Mouse (Mus musculus): ENCODE results near the gene Vmn1r234. TPM values are rescaled to one million over a fixed set of nuclear protein-coding genes. Genes with fewer than 3 reads are reported as not detected.
"Not testable (repeated sequence)": the region's sequence is repeated elsewhere in the genome, so short reads cannot be mapped to it uniquely, and the experiment has no call there.

Vmn1r234 gene
- not detected in 2 replicates for polyA plus RNA-seq (2015; fragmentation: Nextera tagmentation; extraction: Ambion mirVana)

- H3K9ac ChIP-seq: no peak within 1 kb of the TSS
- no peak within 1 kb of the TSS for H3K4me2 ChIP-seq
- no peaks in the 10 kb centered on the region for H3K4me1 ChIP-seq
- H3K9me3 ChIP-seq: no peaks in the 10 kb centered on the region
- ATAC-seq (ENCODE audit: extremely low read depth, insufficient number of reproducible peaks, low FRiP score, low TSS enrichment): no peak
- H3K36me3 ChIP-seq: no peaks in the 10 kb centered on the region
- no peak within 1 kb of the TSS for H3K4me3 ChIP-seq
- H3K27ac ChIP-seq (replicated peaks): no peak within 1 kb of the TSS
- WGBS: 57% methylated on average over 1 of the region's 1 CpGs
- no peaks in the 10 kb centered on the region for H3K27me3 ChIP-seq (replicated peaks)
Observed at GRCm38 (mm10) chr17:21225787-21226186, at the start of gene Vmn1r234. Gene Vmn1r234 (plus strand): TSS chr17:21226087.

DNA sequence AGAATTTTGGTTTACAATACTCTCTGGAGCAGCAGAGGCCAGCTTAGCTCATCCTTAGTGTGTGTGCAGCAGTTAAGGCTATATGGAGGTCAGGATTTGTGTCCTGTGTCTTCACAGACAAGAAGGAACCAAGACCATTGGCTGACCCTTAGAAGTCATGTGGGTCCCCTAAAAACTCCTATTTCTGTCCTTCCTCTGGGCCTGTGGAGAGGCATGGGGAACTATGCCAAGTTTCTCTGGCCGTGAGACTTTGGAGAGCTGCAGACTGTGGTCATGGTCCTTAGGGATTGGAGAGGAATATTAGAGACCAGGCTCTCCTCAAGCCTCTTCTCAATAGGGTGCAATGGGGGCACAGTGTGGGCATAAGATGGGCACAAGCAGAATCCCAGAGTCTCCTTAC, 14.8 kb upstream of the Vmn1r234 start:
- H3K9me3 ChIP-seq; ATAC-seq (ENCODE audit: extremely low read depth, insufficient number of reproducible peaks, low FRiP score, low TSS enrichment); H3K36me3 ChIP-seq; H3K9ac ChIP-seq; H3K4me1 ChIP-seq; H3K27ac ChIP-seq (replicated peaks); H3K4me2 ChIP-seq; H3K27me3 ChIP-seq (replicated peaks); H3K4me3 ChIP-seq: not testable (repeated sequence)
- 55% methylated on average over 1 of the region's 1 CpGs for WGBS

DNA sequence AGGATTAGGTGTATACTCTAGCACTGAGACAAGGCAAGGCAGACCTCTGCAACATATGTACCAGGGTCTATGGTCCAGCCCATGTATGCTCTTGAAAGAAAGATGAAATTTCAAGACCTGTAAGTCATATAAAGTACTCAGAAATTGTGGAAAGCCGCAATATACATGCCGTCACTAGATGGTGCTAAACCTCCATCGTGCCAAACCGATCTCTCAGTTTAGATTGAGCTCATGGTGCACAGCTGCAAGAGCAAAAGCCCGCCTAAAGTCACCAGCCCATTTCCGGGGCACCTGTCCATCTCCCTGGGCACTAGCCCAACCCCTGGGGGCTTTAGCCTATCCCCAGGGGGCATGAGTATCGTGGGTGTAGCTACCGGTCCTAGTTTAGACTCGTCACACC, 5.8 kb downstream of the Vmn1r234 start:
- no peak overlapping the region for H3K9ac ChIP-seq
- ATAC-seq (ENCODE audit: extremely low read depth, insufficient number of reproducible peaks, low FRiP score, low TSS enrichment): no peak
- no peaks in the 10 kb centered on the region for H3K27me3 ChIP-seq (replicated peaks)
- H3K9me3 ChIP-seq: no peaks in the 10 kb centered on the region
- no peak overlapping the region for H3K4me2 ChIP-seq
- no peaks in the 10 kb centered on the region for H3K36me3 ChIP-seq
- H3K4me3 ChIP-seq: no peak overlapping the region
- H3K4me1 ChIP-seq: no peaks in the 10 kb centered on the region
- 32% methylated on average over 9 of the region's 9 CpGs for WGBS
- no peak overlapping the region for H3K27ac ChIP-seq (replicated peaks)

GRCm38 (mm10) chr17:21256111-21256510, 30.2 kb downstream of the Vmn1r234 start, which contains the start of gene Vmn1r235:
Gene Vmn1r235 (plus strand): TSS chr17:21256411.
- Histone ChIP-seq H3K4me3 (no peak within 1 kb of the TSS), H3K9me3 (0 out of 2 replicates have a peak, but pooled peaks cover under 1% of the 10 kb centered on the region), H3K4me2 (no peak within 1 kb of the TSS), H3K27ac (replicated peaks) (no peak within 1 kb of the TSS), H3K27me3 (replicated peaks) (no peaks in the 10 kb centered on the region), H3K9ac (no peak within 1 kb of the TSS), H3K4me1 (no peaks in the 10 kb centered on the region), H3K36me3 (no peaks in the 10 kb centered on the region)
- ATAC-seq (ENCODE audit: extremely low read depth, insufficient number of reproducible peaks, low FRiP score, low TSS enrichment): no peak

- Histone ChIP-seq H3K27me3 (replicated peaks) (no peaks in the 10 kb centered on the region), H3K4me3 (no peak overlapping the region), H3K4me2 (no peak overlapping the region), H3K36me3 (no peaks in the 10 kb centered on the region), H3K9ac (no peak overlapping the region), H3K9me3 (no peaks in the 10 kb centered on the region), H3K4me1 (no peaks in the 10 kb centered on the region), H3K27ac (replicated peaks) (no peak overlapping the region)
- ATAC-seq (ENCODE audit: extremely low read depth, insufficient number of reproducible peaks, low FRiP score, low TSS enrichment): no peak
- WGBS: 9% methylated on average over 4 of the region's 4 CpGs
Observed at GRCm38 (mm10) chr17:21272103-21272502, 46.2 kb downstream of the Vmn1r234 start.

GRCm38 (mm10) chr17:21282642-21283041, 56.8 kb downstream of the Vmn1r234 start, which contains the start of gene Vmn1r236:
Gene Vmn1r236 (plus strand): TSS chr17:21282942.
- no peak within 1 kb of the TSS for H3K9ac ChIP-seq
- WGBS: 68% methylated on average over 3 of the region's 3 CpGs
- no peak within 1 kb of the TSS for H3K4me2 ChIP-seq
- no peak for ATAC-seq (ENCODE audit: extremely low read depth, insufficient number of reproducible peaks, low FRiP score, low TSS enrichment)
- no peaks in the 10 kb centered on the region for H3K9me3 ChIP-seq
- H3K4me3 ChIP-seq: no peak within 1 kb of the TSS
- no peaks in the 10 kb centered on the region for H3K4me1 ChIP-seq
- no peak within 1 kb of the TSS for H3K27ac ChIP-seq (replicated peaks)
- no peaks in the 10 kb centered on the region for H3K36me3 ChIP-seq
- no peaks in the 10 kb centered on the region for H3K27me3 ChIP-seq (replicated peaks)

GRCm38 (mm10) chr17:21284395-21284794, 58.5 kb downstream of the Vmn1r234 start:
- Histone ChIP-seq H3K27me3 (replicated peaks) (no peaks in the 10 kb centered on the region), H3K4me1 (no peaks in the 10 kb centered on the region), H3K36me3 (no peaks in the 10 kb centered on the region), H3K9me3 (no peaks in the 10 kb centered on the region), H3K4me2 (no peak overlapping the region), H3K4me3 (no peak overlapping the region), H3K27ac (replicated peaks) (no peak overlapping the region), H3K9ac (no peak overlapping the region)
- ATAC-seq (ENCODE audit: extremely low read depth, insufficient number of reproducible peaks, low FRiP score, low TSS enrichment): no peak

Small RNAs within 50 kb of the gene (microRNA-seq; reads per million reads assigned to microRNA genes)
- not detected for gene Gm26384

Other genes starting within 250 kb of the Vmn1r234 start
- gene Vmn1r233, start 229.6 kb upstream of the Vmn1r234 start, polyA plus RNA-seq (2015; fragmentation: Nextera tagmentation; extraction: Ambion mirVana): not detected in 2 replicates
- 8.0 and 10.4 TPM in 2 replicates for gene Zfp160, start 217.2 kb upstream of the Vmn1r234 start, polyA plus RNA-seq (2015; fragmentation: Nextera tagmentation; extraction: Ambion mirVana)
- not detected in 2 replicates for gene Vmn1r235, start 30.3 kb downstream of the Vmn1r234 start, polyA plus RNA-seq (2015; fragmentation: Nextera tagmentation; extraction: Ambion mirVana)
- gene Vmn1r236, start 56.9 kb downstream of the Vmn1r234 start, polyA plus RNA-seq (2015; fragmentation: Nextera tagmentation; extraction: Ambion mirVana): not detected in 2 replicates
- gene Vmn1r237, start 85.8 kb downstream of the Vmn1r234 start, polyA plus RNA-seq (2015; fragmentation: Nextera tagmentation; extraction: Ambion mirVana): not detected in 2 replicates
- gene Zfp677, start 157.7 kb downstream of the Vmn1r234 start, polyA plus RNA-seq (2015; fragmentation: Nextera tagmentation; extraction: Ambion mirVana): 1.8 TPM in 2 replicates
- gene Zfp54, start 197.1 kb downstream of the Vmn1r234 start, polyA plus RNA-seq (2015; fragmentation: Nextera tagmentation; extraction: Ambion mirVana): 3.1 and 3.4 TPM in 2 replicates
- gene Zfp51, start 224.3 kb downstream of the Vmn1r234 start, polyA plus RNA-seq (2015; fragmentation: Nextera tagmentation; extraction: Ambion mirVana): 10.1 and 10.5 TPM in 2 replicates